Mouse (Mus musculus) left cerebral cortex, adult 2 months (tissue): ENCODE measurements around the gene Gm28230. TPM values are rescaled to one million over a fixed set of nuclear protein-coding genes. Genes with fewer than 3 reads are reported as not detected.

Experiments used
- DNase-seq, 2 experiments: peaks; one replicate each; pipeline ENCODE4 v3.0.0; 2021 to 2022; ENCODE audit warnings: low spot score in 2 of 2, mixed read lengths in 1 of 2; ENCODE audit errors: extremely low spot score in 1 of 2
- H3K27ac ChIP-seq: fragments of 200-600 bp; 2 replicates; pipeline ENCODE4 v1.8.1; 2022
- H3K4me3 ChIP-seq: fragments of 200-600 bp; 2 replicates; pipeline ENCODE4 v1.8.1; 2022
- CTCF ChIP-seq: fragments of 200-600 bp; IDR thresholded peaks from 2 replicates; pipeline ENCODE4 v1.8.1; 2022; ENCODE audit warnings: antibody characterized with exemption, mild to moderate bottlenecking, moderate library complexity
- intact Hi-C: fragments of 180-260 bp; cut with DNase I; formaldehyde crosslinking; loops from one replicate; pipeline ENCODE4 v1.15.1; 2025
- total RNA-seq, 2 experiments: library from RNA; stranded (reverse); gene quantifications; 2 replicates each; pipeline ENCODE4 v1.2.3; 2021

Gm28230 gene
- total RNA-seq, 2 experiments from 2014 or later: not detected

GRCm38 (mm10) chr2:74751861-74752260, 25.3 kb downstream of the Gm28230 start:
- intact Hi-C loops: no loop called here

GRCm38 (mm10) chr2:74752431-74753174, 26.1 kb downstream of the Gm28230 start:
- no peak for TF ChIP-seq CTCF
- Histone ChIP-seq H3K4me3 (no peak overlapping the region), H3K27ac (no peak overlapping the region)
- DNase-seq: no peak
- intact Hi-C loops: no loop called here

More at GRCm38 (mm10) chr2:74751861-74752260, 25.3 kb downstream of the Gm28230 start:
- no peak for DNase-seq
- no peak for TF ChIP-seq CTCF
- no peak overlapping the region for H3K4me3 ChIP-seq
- H3K27ac ChIP-seq: no peak overlapping the region

DNA sequence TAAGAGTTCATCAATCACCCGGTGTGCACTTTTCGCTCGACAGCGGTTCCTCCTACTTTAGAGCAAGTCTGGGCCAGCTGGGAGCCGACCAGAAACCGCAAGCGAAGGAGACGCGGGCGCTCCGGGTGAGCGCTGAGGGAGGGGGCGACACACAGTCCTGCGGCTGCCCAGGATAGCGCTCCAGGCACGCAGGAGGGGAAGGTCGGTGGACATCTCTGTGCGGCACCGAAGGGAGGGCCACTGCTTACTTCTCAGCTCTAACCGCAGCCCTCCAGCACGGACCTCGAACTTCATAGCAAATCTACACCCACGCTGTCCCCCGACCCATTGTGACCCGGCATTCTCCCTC, 26.6 kb downstream of the Gm28230 start:
- TF ChIP-seq CTCF: no peak
- no peak overlapping the region for H3K4me3 ChIP-seq
- no peak overlapping the region for H3K27ac ChIP-seq
- intact Hi-C loops: no loop called here
- DNase-seq: no peak

- intact Hi-C loops: no loop called here
- Histone ChIP-seq H3K4me3 (no peak overlapping the region), H3K27ac (no peak overlapping the region)
- TF ChIP-seq CTCF: no peak
- no peak for DNase-seq
Observed at GRCm38 (mm10) chr2:74753711-74754110, 27.2 kb downstream of the Gm28230 start.

DNA sequence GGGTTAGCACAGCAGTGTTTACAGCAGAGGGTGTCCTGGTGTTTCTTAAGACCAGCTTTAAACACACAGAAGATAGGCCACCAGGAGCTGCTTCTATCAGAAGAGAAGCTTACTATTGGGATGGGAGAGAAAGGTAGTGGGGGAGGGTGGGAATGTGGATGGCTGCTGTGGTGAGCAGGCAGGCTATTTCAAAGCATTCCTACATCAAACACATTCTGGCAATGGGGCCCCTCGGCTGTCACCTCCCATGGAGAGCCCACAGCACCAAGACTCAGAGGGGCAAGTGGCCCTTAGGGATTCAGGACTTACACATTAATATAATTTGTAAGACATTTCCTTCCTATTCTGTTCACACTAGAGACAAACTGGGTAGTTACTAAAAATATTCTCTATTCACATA, 33.6 kb downstream of the Gm28230 start:
- DNase-seq: no peak
- H3K4me3 ChIP-seq: no peak overlapping the region
- TF ChIP-seq CTCF: no peak
- intact Hi-C loops: no loop called here
- no peak overlapping the region for H3K27ac ChIP-seq

DNA sequence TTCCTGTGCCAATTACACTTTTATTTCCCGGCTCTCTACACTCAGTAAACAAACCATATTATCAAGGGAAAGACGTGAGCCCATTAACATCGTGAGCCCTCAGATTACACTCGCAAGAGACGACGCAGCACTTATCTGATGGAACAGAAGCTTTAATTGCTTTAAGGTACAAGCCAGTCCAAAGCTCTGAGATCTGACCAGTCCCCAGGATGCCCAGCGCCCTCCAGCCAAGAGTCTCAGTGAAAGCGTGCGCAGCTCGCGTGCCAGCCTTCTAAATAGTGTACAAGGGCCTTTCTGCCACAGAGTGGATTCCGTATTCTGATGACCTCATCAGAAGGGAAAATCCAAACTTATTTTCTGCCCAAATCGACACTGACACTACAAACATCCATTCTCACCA, 35.4 kb downstream of the Gm28230 start:
- Histone ChIP-seq H3K27ac (no peak overlapping the region), H3K4me3 (no peak overlapping the region)
- TF ChIP-seq CTCF: no peak
- intact Hi-C loops: no loop called here
- no peak for DNase-seq

- peak in 1 of 2 experiments; percentile 30 for DNase-seq
- TF ChIP-seq CTCF: no peak
- H3K27ac ChIP-seq: no peak within 1 kb of the TSS
- peak within 1 kb of the TSS; percentile 46 for H3K4me3 ChIP-seq
- intact Hi-C loops: no loop called here
Observed at GRCm38 (mm10) chr2:74762522-74763244, 36.2 kb downstream of the Gm28230 start, which contains the start of gene Hoxd1. Gene Hoxd1 (plus strand): TSS chr2:74762980.

DNA sequence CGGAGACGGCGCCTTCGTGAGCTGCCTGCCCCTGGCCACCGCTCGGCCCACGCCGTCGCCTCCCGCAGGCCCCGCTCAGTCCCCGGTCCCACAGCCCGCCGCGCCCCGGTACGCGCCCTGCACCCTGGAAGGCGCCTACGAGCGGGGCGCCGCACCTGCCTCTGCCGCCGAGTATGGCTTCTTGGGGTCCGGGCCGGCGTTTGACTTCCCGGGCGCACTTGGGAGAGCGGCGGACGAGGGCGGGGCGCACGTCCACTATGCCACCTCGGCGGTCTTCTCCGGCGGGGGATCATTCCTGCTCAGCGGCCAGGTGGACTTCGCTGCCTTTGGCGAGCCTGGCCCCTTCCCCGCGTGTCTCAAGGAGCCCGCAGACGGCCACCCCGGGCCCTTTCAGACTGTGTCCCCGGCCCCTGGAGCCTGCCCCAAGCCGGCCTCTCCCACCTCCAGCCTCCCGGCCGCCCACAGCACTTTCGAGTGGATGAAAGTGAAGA, 36.8 kb downstream of the Gm28230 start:
- intact Hi-C loops: no loop called here
- DNase-seq: no peak
- TF ChIP-seq CTCF: no peak
- no peak overlapping the region for H3K27ac ChIP-seq
- peak overlapping the region; percentile 46 for H3K4me3 ChIP-seq

GRCm38 (mm10) chr2:74763976-74764375, 37.4 kb downstream of the Gm28230 start:
- H3K27ac ChIP-seq: no peak overlapping the region
- TF ChIP-seq CTCF: no peak
- no peak for DNase-seq
- intact Hi-C loops: no loop called here
- H3K4me3 ChIP-seq: no peak overlapping the region

DNA sequence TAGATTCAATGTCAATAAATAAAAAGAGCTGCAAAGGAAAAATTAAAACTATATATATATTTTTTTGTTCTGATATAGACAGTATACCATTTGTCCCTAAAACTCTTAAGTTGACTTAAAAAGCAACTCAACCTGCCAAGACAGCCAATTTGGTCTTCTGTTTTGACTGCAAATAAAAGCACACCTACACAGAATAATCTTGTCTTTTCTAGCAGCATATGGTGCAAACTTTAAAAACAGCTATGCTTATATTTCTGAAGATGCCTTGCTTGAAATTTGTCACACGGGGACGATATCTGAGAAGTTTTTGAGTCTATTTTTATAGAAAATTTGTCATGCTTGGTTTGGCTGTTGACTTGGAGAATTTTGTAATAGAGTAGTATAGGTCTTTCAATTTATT, 47.8 kb downstream of the Gm28230 start:
- no peak overlapping the region for H3K4me3 ChIP-seq
- DNase-seq: no peak
- intact Hi-C loops: loop anchor here (5.0 kb wide), 1 partner anchor 48 kb away; no protein-coding TSS in a partner anchor
- no peak overlapping the region for H3K27ac ChIP-seq
- no peak for TF ChIP-seq CTCF

DNA sequence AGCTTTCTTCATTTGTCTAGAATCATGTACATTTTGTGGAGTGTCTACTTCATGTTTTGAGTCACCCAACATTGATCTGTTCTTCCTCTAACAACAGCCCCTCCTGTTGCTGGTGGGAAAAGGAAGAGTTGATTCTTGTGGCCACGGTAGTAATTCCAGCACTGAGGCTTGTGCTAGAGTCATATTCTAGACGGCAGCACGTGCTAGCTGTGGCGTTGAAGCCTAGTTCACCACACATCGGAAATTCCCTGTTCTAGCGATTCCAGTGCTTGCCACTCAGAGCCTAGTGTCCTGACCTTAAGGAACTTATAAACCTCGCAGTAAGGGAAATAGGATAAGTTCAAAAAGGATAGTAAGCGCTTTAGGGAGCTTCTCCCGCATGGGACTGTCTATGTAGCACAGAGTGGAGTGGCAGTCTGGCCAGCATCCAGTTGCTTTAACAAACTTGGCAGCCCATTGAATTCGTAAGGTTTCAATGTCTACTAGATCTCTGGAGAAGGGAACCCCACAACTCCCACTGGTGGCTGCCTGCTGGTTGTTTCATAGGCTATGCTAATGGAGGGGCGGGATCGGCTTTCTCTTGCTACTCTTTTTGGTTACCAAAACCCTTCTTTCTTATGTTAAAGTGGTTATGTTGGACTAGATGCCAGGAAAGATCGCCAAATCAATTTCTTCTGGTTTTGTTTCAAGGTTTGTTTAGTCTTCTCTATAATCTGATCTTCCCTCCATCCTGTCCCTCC, 51.2 kb downstream of the Gm28230 start:
- H3K27ac ChIP-seq: no peak overlapping the region
- DNase-seq: no peak
- no peak overlapping the region for H3K4me3 ChIP-seq
- TF ChIP-seq CTCF: no peak
- intact Hi-C loops: no loop called here

DNA sequence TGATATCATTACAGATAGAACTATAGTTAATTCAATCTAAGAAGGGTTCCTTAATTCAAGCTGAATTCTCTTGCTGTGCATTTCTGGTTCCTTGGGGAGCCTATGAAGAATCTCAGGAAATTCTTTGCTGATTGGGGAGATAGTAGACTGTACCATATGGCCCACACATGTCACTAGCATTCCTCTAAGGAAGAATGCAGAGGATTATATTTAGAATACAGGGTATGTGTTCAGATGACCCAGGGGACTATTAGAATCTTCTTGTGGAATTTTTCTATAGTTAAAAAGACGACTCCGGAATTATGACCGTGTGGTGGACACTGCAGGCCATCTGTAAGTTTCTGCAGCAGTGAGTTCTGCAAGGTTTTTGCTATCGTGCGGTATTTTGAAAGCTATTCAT, 54.9 kb downstream of the Gm28230 start:
- no peak for TF ChIP-seq CTCF
- intact Hi-C loops: no loop called here
- DNase-seq: no peak
- Histone ChIP-seq H3K27ac (no peak overlapping the region), H3K4me3 (no peak overlapping the region)
